Mouse (Mus musculus) megakaryocyte, embryonic 14.5 days (primary cell): Measurements from ENCODE around the gene Gpr183.

Source experiments
- FLI1 ChIP-seq: IDR thresholded peaks from 2 replicates; pipeline ENCODE4 v1.6.1; 2012; ENCODE audit warnings: low read length, inconsistent platforms, mixed read lengths
- GATA1 ChIP-seq: IDR thresholded peaks from 3 replicates; pipeline ENCODE4 v1.6.1; 2012; ENCODE audit warnings: mixed read lengths, low read length, inconsistent platforms, borderline replicate concordance

- TF ChIP-seq FLI1 (no peak), GATA1 (no peak)
Measured at GRCm38 (mm10) chr14:121920511-121921124, 44.4 kb downstream of the Gpr183 start.
